Mouse (Mus musculus): ENCODE measurements around the gene Coro1c. TPM values are rescaled to one million over a fixed set of nuclear protein-coding genes. Genes with fewer than 3 reads are reported as not detected.

The Coro1c gene
- polyA plus RNA-seq, 1 experiment, result 66.1 TPM

DNA sequence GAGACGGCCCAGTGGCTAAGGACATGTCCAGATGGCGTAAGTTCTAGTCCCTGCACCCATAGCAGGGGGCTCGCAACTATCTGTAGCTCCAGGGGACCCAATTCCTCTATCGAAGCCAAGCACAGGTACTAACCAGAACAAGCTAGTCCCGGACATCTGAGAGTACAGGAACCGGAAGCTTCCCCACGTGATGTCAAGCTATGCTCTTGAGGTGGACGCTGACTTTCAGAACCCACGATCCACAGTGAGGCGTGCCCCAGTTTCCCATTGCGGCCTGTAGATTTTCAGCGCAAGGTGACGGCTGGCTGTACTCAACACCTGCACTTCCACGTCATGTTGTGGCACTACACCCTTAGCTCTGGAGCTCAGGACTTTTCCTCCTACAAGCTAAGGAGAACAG, 27.4 kb downstream of the Coro1c start:
- no peak for TF ChIP-seq POLR2A (IDR thresholded peaks at IDR 0.05; ENCODE audit: extremely low read depth, insufficient read depth, low read length)
- TF ChIP-seq CTCF (IDR thresholded peaks at IDR 0.05; ENCODE audit: extremely low read depth, insufficient read depth, low read length), result no peak
- Histone ChIP-seq H3K27ac (ENCODE audit: insufficient read depth, low read length) (no peak overlapping the region), H3K4me3 (ENCODE audit: insufficient read depth, low read length) (no peak overlapping the region), H3K4me1 (ENCODE audit: control insufficient read depth, insufficient read depth, low read length) (peaks cover 16% of the 10 kb centered on the region)

DNA sequence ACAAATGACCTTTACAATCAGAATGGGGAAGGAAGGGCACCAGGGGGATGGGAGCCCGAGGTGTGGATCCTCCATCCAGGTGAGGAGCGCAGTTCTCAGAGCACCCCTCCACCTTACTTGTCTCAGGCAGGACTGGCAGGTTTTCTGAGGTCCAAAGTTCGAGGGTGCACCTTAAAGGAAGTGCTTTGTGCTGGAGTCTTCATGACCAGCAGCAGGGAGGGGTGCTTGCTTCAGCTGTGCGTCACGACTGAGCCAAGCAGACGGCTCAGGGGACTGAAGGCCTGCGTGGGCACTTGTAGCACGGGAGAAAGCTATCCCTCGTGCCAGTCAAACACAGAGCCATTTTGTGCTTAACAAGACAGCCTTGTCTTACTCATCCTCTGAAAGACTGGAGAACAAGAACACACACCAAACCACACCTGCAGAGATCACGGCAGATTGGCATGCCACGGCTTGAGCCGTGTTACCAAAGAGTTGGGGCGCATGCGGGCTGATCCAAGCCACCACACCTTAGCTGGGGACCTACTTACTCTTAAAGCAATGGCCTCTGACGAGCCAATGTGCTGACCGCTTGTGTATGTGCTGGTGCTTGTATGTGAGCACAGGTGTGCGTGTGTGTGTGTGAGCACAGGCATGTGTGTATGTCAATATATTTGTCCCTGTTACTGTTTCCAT, 29.5 kb downstream of the Coro1c start:
- Histone ChIP-seq H3K4me3 (ENCODE audit: insufficient read depth, low read length) (no peak overlapping the region), H3K27ac (ENCODE audit: insufficient read depth, low read length) (no peak overlapping the region), H3K4me1 (ENCODE audit: control insufficient read depth, insufficient read depth, low read length) (peaks cover 17% of the 10 kb centered on the region)
- TF ChIP-seq POLR2A (IDR thresholded peaks at IDR 0.05; ENCODE audit: extremely low read depth, insufficient read depth, low read length), result no peak
- no peak for TF ChIP-seq CTCF (IDR thresholded peaks at IDR 0.05; ENCODE audit: extremely low read depth, insufficient read depth, low read length)

DNA sequence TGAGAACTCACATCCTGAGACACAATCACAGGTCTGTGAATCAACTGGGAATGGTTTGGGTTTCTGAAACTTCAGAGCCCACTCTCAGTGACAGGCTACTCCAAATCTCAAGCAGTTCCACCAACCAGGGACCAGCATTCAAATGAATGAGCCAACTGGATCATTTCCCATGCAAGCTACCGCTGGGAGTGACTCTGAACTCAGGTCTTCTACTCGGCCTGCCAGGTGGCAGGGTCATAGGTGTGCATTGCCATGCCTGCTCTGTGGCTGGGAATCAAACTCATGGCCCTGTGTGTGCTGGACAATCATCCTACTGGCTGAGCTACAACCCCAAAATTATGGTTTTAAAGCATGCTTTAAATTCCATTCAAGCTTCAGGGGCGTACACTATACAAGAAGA, 31.0 kb downstream of the Coro1c start:
- Histone ChIP-seq H3K4me3 (ENCODE audit: insufficient read depth, low read length) (no peak overlapping the region), H3K4me1 (ENCODE audit: control insufficient read depth, insufficient read depth, low read length) (peaks cover 14% of the 10 kb centered on the region), H3K27ac (ENCODE audit: insufficient read depth, low read length) (no peak overlapping the region)
- TF ChIP-seq POLR2A (IDR thresholded peaks at IDR 0.05; ENCODE audit: extremely low read depth, insufficient read depth, low read length) (no peak), CTCF (IDR thresholded peaks at IDR 0.05; ENCODE audit: extremely low read depth, insufficient read depth, low read length) (no peak)

DNA sequence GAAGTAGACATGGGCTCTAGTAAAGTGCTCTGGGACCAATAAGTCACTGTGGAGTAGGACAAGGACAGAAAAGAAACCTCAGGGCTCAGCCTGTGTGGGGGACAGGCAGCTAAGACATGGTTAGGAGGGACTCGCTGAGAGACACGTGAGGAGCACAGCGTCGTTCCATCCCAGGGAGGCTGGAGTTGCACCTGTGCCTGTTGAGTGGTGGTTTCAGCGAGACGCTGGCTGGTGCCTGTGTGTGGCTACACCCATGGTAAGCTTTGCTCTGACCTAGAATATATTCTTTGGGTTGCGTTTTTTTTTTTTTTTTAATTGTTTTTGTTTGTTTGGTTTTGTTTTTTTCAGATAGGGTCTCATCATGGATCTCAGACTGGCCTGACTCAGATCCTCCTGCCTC, 32.4 kb downstream of the Coro1c start:
- Histone ChIP-seq H3K4me3 (ENCODE audit: insufficient read depth, low read length) (no peak overlapping the region), H3K4me1 (ENCODE audit: control insufficient read depth, insufficient read depth, low read length) (peaks cover 13% of the 10 kb centered on the region), H3K27ac (ENCODE audit: insufficient read depth, low read length) (no peak overlapping the region)
- TF ChIP-seq CTCF (IDR thresholded peaks at IDR 0.05; ENCODE audit: extremely low read depth, insufficient read depth, low read length), result no peak
- no peak for TF ChIP-seq POLR2A (IDR thresholded peaks at IDR 0.05; ENCODE audit: extremely low read depth, insufficient read depth, low read length)

DNA sequence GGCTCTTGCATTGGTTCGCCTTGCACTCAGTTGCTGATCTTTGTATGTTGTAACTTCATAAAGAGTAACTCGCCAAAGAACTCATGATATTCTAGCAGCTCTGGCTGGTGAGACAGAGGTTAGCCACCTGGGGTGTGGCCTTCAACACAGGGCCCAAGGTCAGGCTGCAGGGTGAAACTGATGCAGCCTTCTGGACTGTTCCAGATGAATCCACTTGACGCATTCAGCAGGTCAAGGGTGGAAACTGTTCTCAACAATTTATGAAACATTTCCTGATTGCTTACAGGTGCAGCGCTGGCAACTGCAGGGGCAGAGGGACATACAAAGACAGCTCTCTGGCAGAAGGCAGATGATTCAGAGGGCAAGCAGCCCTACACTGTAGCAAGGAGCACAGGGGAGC, 32.9 kb downstream of the Coro1c start:
- Histone ChIP-seq H3K4me1 (ENCODE audit: control insufficient read depth, insufficient read depth, low read length) (peaks cover 15% of the 10 kb centered on the region), H3K27ac (ENCODE audit: insufficient read depth, low read length) (no peak overlapping the region)
- no peak for TF ChIP-seq CTCF (IDR thresholded peaks at IDR 0.05; ENCODE audit: extremely low read depth, insufficient read depth, low read length)
- no peak for TF ChIP-seq POLR2A (IDR thresholded peaks at IDR 0.05; ENCODE audit: extremely low read depth, insufficient read depth, low read length)

DNA sequence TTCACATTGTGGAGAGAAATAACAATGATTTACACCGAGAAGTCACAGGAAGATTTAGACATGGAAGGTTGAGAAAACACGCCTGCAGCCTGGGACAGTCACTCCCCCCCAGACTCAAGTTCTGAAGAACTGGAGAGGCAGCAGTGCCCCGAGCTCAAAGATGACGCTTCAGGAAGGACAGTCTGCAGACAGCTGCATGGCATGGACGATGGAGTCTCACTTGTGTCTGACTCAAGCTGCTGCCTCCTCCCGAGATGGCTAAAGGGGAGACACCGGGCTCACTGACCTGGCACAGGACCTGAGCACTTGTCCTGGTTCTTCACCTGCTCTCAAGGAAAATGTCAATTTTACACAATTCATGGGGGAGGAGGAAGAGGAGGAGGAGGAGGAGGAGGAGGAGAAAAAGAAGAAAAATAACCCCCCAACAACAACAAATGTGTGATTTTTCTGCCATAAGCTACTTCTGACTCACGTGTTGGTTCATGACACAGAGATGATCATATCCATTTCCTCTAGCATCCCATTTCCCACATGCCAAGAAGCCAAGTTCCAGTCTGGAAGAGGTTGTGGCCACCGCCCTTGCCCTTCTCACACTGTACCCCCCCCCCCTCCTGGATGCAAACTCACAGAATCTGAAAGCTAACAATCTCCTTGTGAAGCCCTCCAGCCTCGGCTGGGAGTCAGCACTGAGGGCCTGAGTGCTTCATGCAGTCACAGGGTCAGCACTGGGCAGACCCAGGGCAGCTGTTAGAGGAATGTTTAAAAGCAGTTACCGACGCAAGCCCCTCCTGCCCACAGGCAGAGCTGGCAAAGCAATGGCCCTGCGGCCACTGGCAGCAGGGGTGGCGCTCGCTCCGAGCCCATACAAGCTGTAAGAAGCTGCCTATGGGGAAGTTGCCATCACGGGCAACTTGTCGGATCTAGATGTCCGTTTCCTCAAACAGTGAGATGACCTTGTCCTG, 34.2 kb downstream of the Coro1c start:
- Histone ChIP-seq H3K4me3 (ENCODE audit: insufficient read depth, low read length) (no peak overlapping the region), H3K27ac (ENCODE audit: insufficient read depth, low read length) (peak overlapping the region; percentile 56), H3K4me1 (ENCODE audit: control insufficient read depth, insufficient read depth, low read length) (peaks cover 14% of the 10 kb centered on the region)
- TF ChIP-seq POLR2A (IDR thresholded peaks at IDR 0.05; ENCODE audit: extremely low read depth, insufficient read depth, low read length), result no peak
- no peak for TF ChIP-seq CTCF (IDR thresholded peaks at IDR 0.05; ENCODE audit: extremely low read depth, insufficient read depth, low read length)

More for the DNA sequence above, 32.9 kb downstream of the Coro1c start:
- no peak overlapping the region for H3K4me3 ChIP-seq (ENCODE audit: insufficient read depth, low read length)

DNA sequence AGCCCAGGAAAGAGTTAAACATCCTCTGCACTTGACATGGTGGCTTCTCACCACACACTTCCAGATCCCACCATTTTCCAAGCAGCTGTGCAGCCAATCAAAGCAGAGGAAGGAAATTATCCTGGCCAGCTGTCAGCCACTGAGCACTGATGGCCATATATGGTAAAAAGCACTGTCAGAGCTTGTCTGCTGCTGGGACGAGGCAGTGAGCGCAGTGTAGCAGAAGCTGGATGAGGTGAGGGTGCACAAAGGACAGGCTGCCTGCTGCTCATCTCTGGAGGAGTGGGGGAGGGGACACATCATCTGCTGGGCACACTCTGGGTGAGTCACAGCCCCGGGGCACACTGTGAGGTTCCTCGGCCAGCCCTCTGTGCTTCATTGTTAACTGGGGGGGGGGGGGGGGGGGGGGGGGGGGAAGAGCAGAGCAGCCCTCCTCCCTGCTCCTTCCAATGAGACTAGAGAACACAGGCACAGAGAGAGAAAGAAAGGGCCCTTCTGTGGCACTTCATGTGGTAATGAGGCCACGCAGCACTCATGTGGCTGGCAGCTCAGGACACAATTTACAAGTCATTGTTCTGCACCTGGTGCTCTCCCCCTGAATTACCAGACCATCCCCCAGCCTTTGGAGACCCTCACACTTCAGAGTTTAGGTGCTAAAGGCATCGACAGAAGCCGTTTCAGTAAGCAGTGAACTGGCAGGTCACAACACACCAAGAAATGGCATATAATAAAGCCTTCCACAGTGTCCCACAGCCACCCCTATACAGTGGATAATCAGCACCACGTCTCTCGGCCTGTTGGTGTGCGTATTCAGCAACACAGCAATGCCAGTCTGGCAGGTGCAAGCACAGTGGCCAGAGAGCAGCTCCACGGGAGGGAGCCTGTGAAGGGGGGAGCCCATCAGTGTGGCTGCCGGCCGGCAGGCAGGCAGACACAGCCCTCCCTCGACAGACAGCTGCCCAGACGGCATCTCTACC, 35.3 kb downstream of the Coro1c start:
- peak overlapping the region; percentile 56 for H3K27ac ChIP-seq (ENCODE audit: insufficient read depth, low read length)
- peaks cover 14% of the 10 kb centered on the region for H3K4me1 ChIP-seq (ENCODE audit: control insufficient read depth, insufficient read depth, low read length)
- TF ChIP-seq CTCF (IDR thresholded peaks at IDR 0.05; ENCODE audit: extremely low read depth, insufficient read depth, low read length), result no peak
- TF ChIP-seq POLR2A (IDR thresholded peaks at IDR 0.05; ENCODE audit: extremely low read depth, insufficient read depth, low read length), result 0 out of 2 replicates have a peak, but pooled peaks have one; percentile 30
- no peak overlapping the region for H3K4me3 ChIP-seq (ENCODE audit: insufficient read depth, low read length)

DNA sequence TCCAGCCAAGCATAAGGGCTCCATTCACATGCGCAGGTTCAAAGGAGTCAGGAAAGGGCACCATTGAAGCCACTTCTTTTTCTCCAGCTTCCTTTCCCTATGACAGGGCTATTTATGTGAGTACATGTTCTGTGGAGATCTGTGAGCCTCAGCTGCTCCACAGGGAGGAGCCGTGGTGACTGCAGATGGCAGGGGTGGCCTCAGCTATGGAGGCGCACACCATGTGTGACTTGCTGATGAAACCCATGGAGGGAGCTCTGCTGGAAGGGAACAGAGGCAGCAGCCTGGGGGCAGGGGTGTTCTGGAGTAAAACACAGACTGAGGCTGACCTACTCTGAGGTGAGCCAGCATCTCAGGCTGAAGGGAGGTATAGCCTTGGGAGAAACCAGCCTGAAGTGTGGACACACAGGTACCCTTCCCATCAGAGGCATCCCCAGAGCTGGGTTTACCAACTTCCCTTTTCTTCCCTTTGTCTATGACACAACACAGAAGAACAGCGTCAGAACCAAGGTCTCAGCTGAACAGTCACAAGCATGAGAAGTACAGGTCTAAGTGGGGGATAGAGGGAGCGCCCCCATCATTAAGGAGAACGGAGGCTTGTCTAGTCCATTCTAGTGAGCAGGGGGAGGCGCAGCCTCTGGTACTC, 36.5 kb downstream of the Coro1c start:
- H3K4me3 ChIP-seq (ENCODE audit: insufficient read depth, low read length), result no peak overlapping the region
- H3K27ac ChIP-seq (ENCODE audit: insufficient read depth, low read length), result 0 out of 2 replicates have a peak overlapping the region, but pooled peaks have one; percentile 17
- TF ChIP-seq POLR2A (IDR thresholded peaks at IDR 0.05; ENCODE audit: extremely low read depth, insufficient read depth, low read length) (no peak), CTCF (IDR thresholded peaks at IDR 0.05; ENCODE audit: extremely low read depth, insufficient read depth, low read length) (0 out of 2 replicates have a peak, but pooled peaks have one; percentile 0)
- H3K4me1 ChIP-seq (ENCODE audit: control insufficient read depth, insufficient read depth, low read length), result peaks cover 14% of the 10 kb centered on the region
